Mouse (Mus musculus) gastrocnemius, adult 8-10 months (tissue): ENCODE measurements at regions not wholly inside any gene's neighbourhood (a gene's known extent, or its start where the extent isn't known, plus 50 kb on each side); places are given as distances from the start of the nearest gene placed in this dataset.
"Not testable (repeated sequence)": the region's sequence is repeated elsewhere in the genome, so short reads cannot be mapped to it uniquely, and the experiment has no call there.

ENCODE experiments used
- DNase-seq, 2 experiments: peaks; one replicate each; pipeline ENCODE4 v3.0.0; 2022; ENCODE audit warnings: low spot score in 2 of 2

DNA sequence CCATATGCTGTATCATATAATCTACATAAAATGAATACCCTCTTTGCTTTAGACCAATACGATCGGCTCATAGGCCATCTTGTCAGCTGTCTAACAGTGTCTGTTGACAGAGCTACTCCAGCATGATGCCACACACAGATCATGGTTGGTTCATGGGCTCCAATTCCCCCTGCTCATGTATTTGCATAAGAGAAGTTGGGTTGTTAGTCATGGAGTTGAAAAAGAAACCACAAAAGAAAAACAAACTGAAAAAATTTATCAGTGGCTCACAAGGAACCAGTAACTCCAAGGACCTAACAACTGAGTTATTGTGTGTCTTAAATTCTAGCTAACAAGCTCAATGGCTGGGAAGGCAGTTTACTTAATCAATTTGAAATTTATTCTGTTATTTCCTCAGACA, 176.1 kb upstream of the Arhgap18 start:
- no peak for DNase-seq

DNA sequence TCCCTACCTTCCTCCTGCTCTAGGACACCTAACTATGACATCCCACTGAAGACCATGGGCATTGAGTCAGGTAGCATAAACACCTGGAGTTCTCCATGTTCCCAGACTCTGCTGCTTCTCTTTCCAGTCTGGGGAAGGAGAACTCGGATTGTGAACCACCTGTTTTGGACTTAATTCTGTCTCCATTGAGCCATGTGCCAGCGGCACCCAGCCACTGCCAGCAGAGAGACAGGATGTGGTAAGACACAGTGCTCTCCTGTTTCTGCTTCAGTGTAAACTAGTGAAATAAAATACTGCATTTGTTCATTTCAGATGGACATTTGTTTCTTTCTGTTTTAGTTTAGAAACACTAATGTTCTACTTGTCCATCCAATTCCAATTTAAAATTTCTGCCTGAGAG, 168.1 kb upstream of the Arhgap18 start:
- no peak for DNase-seq

DNA sequence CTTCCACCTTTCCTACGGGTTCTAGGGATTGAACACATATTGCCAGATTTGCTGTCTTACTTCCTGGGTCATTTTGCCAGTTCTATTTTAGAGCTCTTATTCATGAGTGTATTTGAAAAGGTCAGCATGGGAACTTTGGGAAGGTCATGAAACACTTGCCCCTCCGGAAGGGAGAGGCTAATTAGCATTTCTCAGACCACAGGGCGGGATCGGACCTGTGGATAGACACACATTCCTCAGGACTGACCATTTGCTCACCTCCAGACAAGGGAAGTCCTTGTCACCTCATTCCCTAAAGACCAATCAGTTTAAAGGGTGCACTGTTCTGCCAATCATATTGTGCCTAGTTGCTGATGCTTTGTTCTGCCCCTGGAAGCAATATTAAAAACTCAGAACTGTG, 146.1 kb upstream of the Arhgap18 start:
- DNase-seq: not testable (repeated sequence)

DNA sequence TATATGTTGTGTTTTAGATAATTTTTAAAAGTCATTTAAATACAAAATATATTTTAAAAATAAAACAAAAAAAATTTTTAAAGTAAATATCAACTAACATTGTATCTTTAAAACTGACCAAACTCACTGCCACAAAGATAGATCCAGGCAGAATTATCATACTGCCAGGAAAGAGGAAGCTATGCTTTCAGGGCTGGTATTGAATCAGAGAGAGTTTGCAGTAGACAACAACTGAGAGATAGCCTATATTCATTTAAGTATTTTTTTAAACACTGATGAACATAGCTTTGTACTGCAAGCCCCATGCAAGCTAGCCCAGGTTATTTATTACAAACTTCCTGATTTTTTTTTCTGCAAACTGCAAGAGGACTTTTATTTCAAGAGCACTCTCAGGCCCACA, 142.0 kb upstream of the Arhgap18 start:
- DNase-seq: no peak

DNA sequence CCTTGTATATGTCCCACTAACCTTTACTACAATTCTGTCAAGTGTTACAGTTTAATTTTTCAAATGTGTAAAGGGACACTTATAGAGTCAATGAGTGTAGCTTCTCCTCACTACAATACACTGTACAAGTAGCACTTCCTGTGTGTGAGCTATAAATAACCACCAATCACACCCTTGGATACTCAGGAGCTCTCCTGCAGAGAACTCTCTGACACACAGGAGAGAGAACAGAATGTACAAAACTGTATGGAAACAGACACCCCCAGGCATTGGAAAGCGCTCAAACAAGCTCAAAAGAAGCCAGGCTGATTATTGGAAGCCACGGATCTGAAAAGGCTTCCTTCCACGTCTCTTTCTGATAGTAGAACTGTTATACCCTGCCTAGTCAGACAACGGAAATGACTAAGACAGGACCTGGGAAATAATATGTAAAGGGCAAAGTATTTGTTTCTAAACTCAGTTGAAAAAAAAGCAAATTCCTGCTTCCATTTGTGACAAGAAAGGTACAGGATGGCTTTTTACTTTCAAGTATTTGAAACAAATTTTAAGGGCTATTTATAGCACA, 122.9 kb upstream of the Arhgap18 start:
- DNase-seq: no peak

DNA sequence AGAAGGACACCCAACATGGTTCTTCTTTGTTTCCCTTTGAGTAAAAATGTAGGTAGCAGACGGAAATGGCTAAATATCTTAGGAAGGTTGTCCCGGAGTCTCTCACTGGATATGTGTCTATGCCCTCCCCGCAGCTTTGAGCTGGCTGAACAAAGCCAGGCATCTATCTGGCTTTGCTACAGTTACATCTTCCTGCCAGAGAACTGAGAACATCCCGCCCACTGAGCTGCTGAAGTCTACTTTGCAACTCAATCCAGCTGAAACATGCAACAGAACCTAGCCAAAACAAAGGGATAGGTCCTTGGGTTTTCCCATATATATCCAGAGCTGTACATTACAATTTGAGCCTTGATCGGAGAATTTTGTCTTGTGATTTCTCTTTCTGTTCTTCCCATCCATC, 121.0 kb upstream of the Arhgap18 start:
- no peak for DNase-seq

DNA sequence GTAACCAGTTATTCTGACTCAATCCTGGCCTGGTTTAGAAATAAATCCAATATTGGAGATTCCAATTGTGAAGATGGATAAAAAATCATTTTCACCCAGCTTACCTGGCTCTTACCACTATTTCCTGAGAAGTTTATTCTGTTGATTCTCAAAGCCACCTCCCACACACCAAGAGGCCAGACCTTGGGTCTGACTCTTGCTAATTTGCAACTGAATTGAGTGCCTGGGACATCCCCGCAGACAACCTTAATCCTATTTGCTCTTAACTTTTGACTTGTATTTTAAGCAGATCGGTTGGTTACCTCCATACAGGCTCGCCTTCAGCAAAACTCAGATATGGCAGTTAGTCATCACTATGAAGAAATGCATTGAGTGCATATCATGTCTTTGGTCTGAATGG, 115.8 kb upstream of the Arhgap18 start:
- DNase-seq: no peak

DNA sequence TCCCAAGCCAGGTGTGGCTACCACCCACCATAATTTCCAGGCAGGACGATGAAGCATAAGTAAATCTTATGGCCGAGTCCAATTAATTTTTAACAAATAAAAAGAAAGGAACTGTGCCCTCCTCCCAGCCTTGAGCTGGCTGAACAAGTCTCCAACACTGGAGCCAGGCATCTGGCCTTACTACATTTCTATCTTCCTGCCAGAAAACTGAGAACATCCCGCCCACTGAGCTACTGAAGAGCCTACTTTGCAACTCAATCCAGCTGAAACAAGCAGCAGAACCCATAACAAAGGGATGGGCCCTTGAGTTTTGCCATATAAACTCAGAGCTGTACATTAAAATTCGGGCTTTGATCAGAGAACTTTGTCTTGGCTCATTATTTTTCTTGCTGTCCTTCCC, 115.2 kb upstream of the Arhgap18 start:
- DNase-seq: no peak

DNA sequence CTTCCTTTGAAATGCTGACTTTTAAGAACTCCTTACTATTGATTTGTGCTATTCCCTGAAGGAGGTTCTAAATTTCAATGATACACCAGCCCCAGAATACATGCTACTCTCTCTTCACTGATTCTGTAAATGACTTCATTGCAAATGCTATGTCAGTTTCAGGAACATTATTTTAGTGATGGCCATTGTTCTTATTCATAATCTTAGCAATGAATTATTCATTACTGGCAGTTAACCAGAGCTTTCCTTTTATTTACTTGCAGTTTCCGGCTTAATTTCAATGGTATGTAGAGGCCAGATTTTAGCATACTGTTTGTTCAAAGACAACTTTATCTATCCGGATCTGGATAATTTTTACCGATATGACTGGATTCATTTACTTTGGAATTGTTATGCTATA, 114.1 kb upstream of the Arhgap18 start:
- DNase-seq: no peak

DNA sequence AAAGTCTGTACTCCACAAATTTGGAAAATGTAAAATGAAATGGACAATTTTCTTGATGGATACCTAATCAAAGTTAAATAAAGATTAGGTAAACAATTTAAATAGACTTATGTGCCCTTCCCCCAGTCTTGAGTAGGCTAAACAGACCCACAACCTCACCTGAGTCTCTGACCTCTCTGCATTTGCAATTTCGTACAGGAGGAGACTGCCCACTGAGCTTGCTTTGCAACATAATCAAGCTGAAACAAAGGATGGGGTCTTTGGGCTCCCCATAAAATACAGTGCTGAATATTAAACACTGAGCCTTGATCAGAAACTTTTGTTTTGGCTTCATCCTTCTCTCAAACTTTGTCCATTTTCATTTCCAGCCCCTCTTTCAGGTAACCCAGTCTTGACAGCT, 100.1 kb upstream of the Arhgap18 start:
- DNase-seq: no peak

DNA sequence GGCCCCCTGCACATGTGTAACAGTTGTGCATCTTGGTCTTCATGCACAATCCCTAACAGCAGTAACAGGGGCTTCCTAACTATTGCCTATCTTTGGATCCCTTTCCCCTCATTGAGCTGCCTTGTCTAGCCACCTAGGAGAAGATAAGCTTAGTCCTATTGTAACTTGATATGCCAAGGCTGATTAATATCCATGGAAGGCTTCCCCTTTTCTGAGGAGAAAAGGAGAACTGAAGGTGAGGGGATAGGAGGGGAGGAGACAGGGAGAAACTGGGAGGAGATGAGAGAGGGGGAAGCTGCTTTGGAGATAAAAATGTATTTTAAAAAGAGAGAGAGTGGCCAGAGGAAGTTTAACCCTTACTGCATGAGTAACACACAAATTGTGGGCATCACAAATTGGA, 89.0 kb upstream of the Arhgap18 start:
- DNase-seq: no peak

DNA sequence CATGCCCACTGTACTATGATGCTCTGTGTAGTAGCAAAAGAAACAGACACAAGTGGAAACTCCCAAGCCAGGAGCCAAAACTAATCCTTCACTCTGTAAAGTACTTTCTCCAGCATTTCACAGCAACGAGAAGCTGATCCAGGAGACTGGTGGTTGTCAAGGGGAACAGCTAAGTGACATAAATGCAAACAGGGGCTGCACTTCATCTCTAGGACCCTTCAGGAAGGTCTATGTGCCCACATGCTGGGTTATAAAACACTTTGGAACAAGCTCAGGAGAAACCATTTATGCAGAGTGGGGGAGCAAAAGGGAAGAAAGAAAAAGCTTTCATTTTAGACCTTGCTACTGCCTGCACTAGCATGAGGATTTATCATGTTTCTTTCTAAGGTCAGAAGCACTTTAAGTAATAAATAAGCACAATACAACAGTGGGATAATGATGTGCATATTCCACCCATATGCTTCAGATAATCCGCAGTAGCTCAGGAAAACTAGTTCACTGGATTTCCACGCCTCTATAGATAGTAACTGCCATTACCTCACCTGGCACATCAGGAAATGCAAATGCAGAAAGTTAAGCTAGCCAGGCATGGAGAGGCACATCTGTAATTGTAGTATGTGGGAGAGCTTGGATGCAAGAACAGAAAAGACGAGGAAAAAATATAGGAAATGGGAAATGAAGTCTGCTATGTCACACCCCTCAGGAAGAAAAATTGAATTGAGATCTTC, 73.6 kb upstream of the Arhgap18 start:
- DNase-seq: no peak

DNA sequence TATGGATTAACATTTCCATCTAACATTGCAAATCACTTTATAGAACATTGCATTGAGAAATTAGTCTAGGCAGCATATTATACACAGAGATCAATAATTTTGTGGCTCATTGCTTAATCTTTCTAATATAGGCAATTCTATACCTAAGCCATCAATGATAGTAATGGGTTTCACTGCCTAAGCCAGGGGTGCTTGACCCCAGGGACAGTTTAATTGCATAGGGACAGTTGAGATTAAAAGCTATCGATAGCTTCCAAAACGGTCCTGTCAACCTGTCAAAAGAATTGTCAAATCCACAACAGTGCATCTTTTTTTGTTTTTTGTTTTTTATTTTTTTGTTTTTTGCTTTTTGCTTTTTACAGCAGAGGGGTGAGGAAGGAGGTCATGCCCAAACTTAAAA, 58.5 kb upstream of the Arhgap18 start:
- DNase-seq: no peak

DNA sequence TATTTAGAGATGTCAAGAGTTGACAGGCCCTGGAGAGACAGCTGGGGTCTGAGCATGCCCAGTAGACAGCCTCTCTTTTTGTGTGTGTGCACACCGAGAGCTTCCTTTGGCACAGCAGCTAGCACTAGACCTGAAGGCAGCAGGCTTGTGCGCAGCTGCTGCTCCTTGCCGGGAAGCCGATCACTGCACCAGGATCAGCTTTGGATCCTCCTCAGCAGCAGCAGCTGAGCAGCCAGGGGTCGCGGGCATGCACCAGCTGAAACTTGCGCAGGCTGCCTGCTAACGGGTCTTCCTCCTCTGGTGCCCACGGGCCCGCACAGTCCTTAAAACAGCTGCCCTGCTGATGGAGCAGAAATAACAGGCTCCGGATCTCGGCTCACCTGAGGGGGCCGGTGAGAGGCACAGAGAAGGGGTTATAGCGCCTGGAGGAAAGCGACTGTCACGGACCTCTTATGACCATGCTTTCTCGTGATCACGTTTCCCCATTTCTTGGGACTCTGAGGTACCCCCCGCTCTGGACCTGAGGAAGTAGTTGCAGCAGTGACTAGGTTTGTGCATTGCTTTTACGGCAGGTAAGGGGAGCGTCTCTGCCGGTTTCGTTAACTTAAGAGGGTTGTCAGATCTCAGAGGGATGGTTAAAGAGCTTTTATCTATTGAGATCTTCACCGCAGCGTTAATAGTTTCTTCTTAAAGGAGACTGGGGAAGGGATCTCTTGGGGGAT, 57.8 kb upstream of the Arhgap18 start:
- no peak for DNase-seq
